Mouse (Mus musculus) megakaryocyte progenitor cell, adult 5-6 weeks (primary cell): ENCODE results near the gene Zfand2a. TPM values are rescaled to one million over a fixed set of nuclear protein-coding genes. Genes with fewer than 3 reads are reported as not detected.

ENCODE experiments used
- ATAC-seq: replicated peaks from 2 replicates; pipeline ENCODE4 v1.8.0; 2016; ENCODE audit warnings: mild to moderate bottlenecking, moderate TSS enrichment, inconsistent platforms; ENCODE audit not compliant: poor library complexity
- total RNA-seq, 2 experiments: library from RNA; stranded (forward) in 1 of 2; stranded (reverse) in 1 of 2; fragments of 157-497, 149-512 nt in 1 of 2; fragments of 200-1000 nt in 1 of 2; gene quantifications; 2 replicates each; pipeline versions ENCODE4 v1.2.3 to v1.2.4; 2015 to 2017

Zfand2a gene
- total RNA-seq, 2 experiments from 2014 or later, result 15.8 to 20.2 TPM

GRCm38 (mm10) chr5:139432747-139433508 is 51.4 kb downstream of the Zfand2a start:
- no peak for ATAC-seq

- ATAC-seq, result no peak
Observed at GRCm38 (mm10) chr5:139432333-139432732, 52.0 kb downstream of the Zfand2a start.

- 0 out of 2 replicates have a peak, but pooled peaks have one; percentile 32 for ATAC-seq
Observed at GRCm38 (mm10) chr5:139429818-139430341, 54.5 kb downstream of the Zfand2a start.

- ATAC-seq, result peak; percentile 56
Observed at GRCm38 (mm10) chr5:139427989-139428388, 56.4 kb downstream of the Zfand2a start.

GRCm38 (mm10) chr5:139427001-139427400 is 57.3 kb downstream of the Zfand2a start:
- ATAC-seq, result no peak

- no peak for ATAC-seq
Observed at GRCm38 (mm10) chr5:139425198-139425597, 59.2 kb downstream of the Zfand2a start.

- no peak for ATAC-seq
Observed at GRCm38 (mm10) chr5:139423026-139423865, 61.1 kb downstream of the Zfand2a start, which contains the start of gene Gper1. Gper1 (plus strand) TSS chr5:139423151.

Other genes with a start within 250 kb of the Zfand2a start
- 23.0 and 39.2 TPM in 2 replicates for gene Get4, start 232.2 kb downstream of the Zfand2a start, total RNA-seq (2015)
- 17.4 and 27.4 TPM in 2 replicates for gene Get4, start 232.2 kb downstream of the Zfand2a start, total RNA-seq (2017)
- gene Adap1, start 158.9 kb downstream of the Zfand2a start, total RNA-seq (2015), result 23.8 and 27.4 TPM in 2 replicates
- 29.9 and 47.0 TPM in 2 replicates for gene Adap1, start 158.9 kb downstream of the Zfand2a start, total RNA-seq (2017)
- gene Cox19, start 133.1 kb downstream of the Zfand2a start, total RNA-seq (2015), result 30.3 and 32.1 TPM in 2 replicates
- 27.1 and 29.3 TPM in 2 replicates for gene Cox19, start 133.1 kb downstream of the Zfand2a start, total RNA-seq (2017)
- gene Cyp2w1, start 131.9 kb downstream of the Zfand2a start, total RNA-seq (2015), result not detected in 2 replicates
- not detected in 2 replicates for gene Cyp2w1, start 131.9 kb downstream of the Zfand2a start, total RNA-seq (2017)
- 6.0 and 6.3 TPM in 2 replicates for gene Gpr146, start 106.9 kb downstream of the Zfand2a start, total RNA-seq (2015)
- 5.7 and 6.7 TPM in 2 replicates for gene Gpr146, start 106.9 kb downstream of the Zfand2a start, total RNA-seq (2017)
- 1.8 and 2.3 TPM in 2 replicates for gene C130050O18Rik, start 79.3 kb downstream of the Zfand2a start, total RNA-seq (2015)
- 1.3 and 2.1 TPM in 2 replicates for gene C130050O18Rik, start 79.3 kb downstream of the Zfand2a start, total RNA-seq (2017)
- gene Gper1, start 61.4 kb downstream of the Zfand2a start, total RNA-seq (2015), result not detected in 2 replicates
- gene Gper1, start 61.4 kb downstream of the Zfand2a start, total RNA-seq (2017), result not detected in 2 replicates
- gene 3110082I17Rik, start 24.0 kb downstream of the Zfand2a start, total RNA-seq (2015), result 20.7 and 26.2 TPM in 2 replicates
- gene 3110082I17Rik, start 24.0 kb downstream of the Zfand2a start, total RNA-seq (2017), result 60.9 and 69.2 TPM in 2 replicates
- gene Uncx, start 58.9 kb upstream of the Zfand2a start, total RNA-seq (2015), result not detected in 2 replicates
- gene Uncx, start 58.9 kb upstream of the Zfand2a start, total RNA-seq (2017), result not detected in 2 replicates